Mouse (Mus musculus) liver, adult 2 months (tissue): ENCODE data around the gene Tmem8b. TPM values are rescaled to one million over a fixed set of nuclear protein-coding genes. Genes with fewer than 3 reads are reported as not detected.

Experiments
- DNase-seq: peaks from one replicate; pipeline ENCODE4 v3.0.0-alpha.2; 2011; ENCODE audit warnings: low read depth, low spot score; ENCODE audit errors: extremely low read depth
- H3K27ac ChIP-seq: fragments of 200-500 bp; replicated peaks from 2 replicates; pipeline ENCODE4 v1.5.1; 2012; ENCODE audit warnings: low read depth, mild to moderate bottlenecking, control low read depth, inconsistent platforms, low read length; ENCODE audit not compliant: insufficient read depth
- H3K27me3 ChIP-seq: fragments of 200-500 bp; 2 replicates; pipeline ENCODE4 v1.6.1; 2012; ENCODE audit warnings: mild to moderate bottlenecking, moderate library complexity, low read length, inconsistent platforms; ENCODE audit not compliant: control insufficient read depth, insufficient read depth
- H3K36me3 ChIP-seq: fragments of 200-500 bp; 2 replicates; pipeline ENCODE4 v1.6.1; 2012; ENCODE audit warnings: low read length, inconsistent platforms; ENCODE audit not compliant: control insufficient read depth, insufficient read depth
- H3K4me1 ChIP-seq: fragments of 200-500 bp; 2 replicates; pipeline ENCODE4 v1.6.1; 2011; ENCODE audit warnings: low read length; ENCODE audit not compliant: control insufficient read depth, insufficient read depth
- H3K4me3 ChIP-seq: fragments of 200-500 bp; 2 replicates; pipeline ENCODE4 v1.5.1; 2011; ENCODE audit warnings: low read depth, mild to moderate bottlenecking, control low read depth, low read length, moderate library complexity; ENCODE audit not compliant: insufficient read depth
- H3K79me2 ChIP-seq: fragments of 200-500 bp; 2 replicates; pipeline ENCODE4 v1.6.1; 2012; ENCODE audit warnings: inconsistent platforms, mild to moderate bottlenecking, low read length, moderate library complexity; ENCODE audit not compliant: control insufficient read depth, insufficient read depth
- H3K9ac ChIP-seq: fragments of 200-500 bp; 2 replicates; pipeline ENCODE4 v1.6.1; 2012; ENCODE audit warnings: low read depth, mild to moderate bottlenecking, control low read depth, inconsistent platforms, low read length
- CTCF ChIP-seq: fragments of 200-500 bp; IDR thresholded peaks from 2 replicates; pipeline ENCODE4 v1.5.1; 2011; ENCODE audit warnings: low read depth, low read length, control low read depth
- POLR2A ChIP-seq: fragments of 200-500 bp; IDR thresholded peaks from 2 replicates; pipeline ENCODE4 v1.6.1; 2011; ENCODE audit warnings: low read length, control low read depth; ENCODE audit not compliant: insufficient read depth; ENCODE audit errors: extremely low read depth
- WGBS: fragments of 180-500 bp; shearing (Covaris S2); methylation state at CpG from one replicate; pipeline ENCODE4 v1.1.7; 2018; 5-methylcytosine and 5-hydroxymethylcytosine counted together
- polyA plus RNA-seq: library from polyadenylated mRNA; depleted of rRNA; stranded (reverse); fragments of >200 nt; gene quantifications from 2 replicates; pipeline ENCODE4 v1.2.3, GENCODE M21; 2012
- total RNA-seq: library from RNA; depleted of rRNA; stranded (reverse); fragments of >200 nt; gene quantifications from 2 replicates; pipeline ENCODE4 v1.2.3, GENCODE M21; 2014

Gene Tmem8b
- total and polyA plus RNA-seq, 2 experiments = 0.46 to 1.9 TPM

- Histone ChIP-seq H3K4me3 (no peak overlapping the region), H3K27me3 (no peaks in the 10 kb centered on the region), H3K27ac (peak overlapping the region; percentile 67), H3K4me1 (no peaks in the 10 kb centered on the region), H3K9ac (no peak overlapping the region), H3K36me3 (no peaks in the 10 kb centered on the region), H3K79me2 (no peaks in the 10 kb centered on the region)
- DNase-seq = peak; percentile 17
- no peak for TF ChIP-seq CTCF
- no peak for TF ChIP-seq POLR2A
- 82% methylated on average over 7 of the region's 7 CpGs for WGBS
These were observed 59.2 kb downstream of the Tmem8b start for GRCm38 (mm10) chr4:43727718-43728575.

- H3K79me2 ChIP-seq = no peaks in the 10 kb centered on the region
- H3K9ac ChIP-seq = no peak overlapping the region
- no peaks in the 10 kb centered on the region for H3K36me3 ChIP-seq
- peak; percentile 31 for DNase-seq
- H3K27me3 ChIP-seq = no peaks in the 10 kb centered on the region
- no peak overlapping the region for H3K4me3 ChIP-seq
- H3K4me1 ChIP-seq = no peaks in the 10 kb centered on the region
- TF ChIP-seq POLR2A (no peak), CTCF (no peak)
- 37% methylated on average over 5 of the region's 5 CpGs for WGBS
- peak overlapping the region; percentile 67 for H3K27ac ChIP-seq
These were observed 59.8 kb downstream of the Tmem8b start for GRCm38 (mm10) chr4:43728576-43728954.

GRCm38 (mm10) chr4:43729126-43729525 is 60.4 kb downstream of the Tmem8b start:
- Histone ChIP-seq H3K27ac (peak overlapping the region; percentile 46), H3K4me3 (no peak overlapping the region), H3K79me2 (no peaks in the 10 kb centered on the region), H3K4me1 (no peaks in the 10 kb centered on the region), H3K36me3 (no peaks in the 10 kb centered on the region), H3K27me3 (no peaks in the 10 kb centered on the region), H3K9ac (no peak overlapping the region)
- WGBS = 53% methylated on average over 3 of the region's 3 CpGs
- no peak for TF ChIP-seq POLR2A
- no peak for TF ChIP-seq CTCF
- no peak for DNase-seq

DNA sequence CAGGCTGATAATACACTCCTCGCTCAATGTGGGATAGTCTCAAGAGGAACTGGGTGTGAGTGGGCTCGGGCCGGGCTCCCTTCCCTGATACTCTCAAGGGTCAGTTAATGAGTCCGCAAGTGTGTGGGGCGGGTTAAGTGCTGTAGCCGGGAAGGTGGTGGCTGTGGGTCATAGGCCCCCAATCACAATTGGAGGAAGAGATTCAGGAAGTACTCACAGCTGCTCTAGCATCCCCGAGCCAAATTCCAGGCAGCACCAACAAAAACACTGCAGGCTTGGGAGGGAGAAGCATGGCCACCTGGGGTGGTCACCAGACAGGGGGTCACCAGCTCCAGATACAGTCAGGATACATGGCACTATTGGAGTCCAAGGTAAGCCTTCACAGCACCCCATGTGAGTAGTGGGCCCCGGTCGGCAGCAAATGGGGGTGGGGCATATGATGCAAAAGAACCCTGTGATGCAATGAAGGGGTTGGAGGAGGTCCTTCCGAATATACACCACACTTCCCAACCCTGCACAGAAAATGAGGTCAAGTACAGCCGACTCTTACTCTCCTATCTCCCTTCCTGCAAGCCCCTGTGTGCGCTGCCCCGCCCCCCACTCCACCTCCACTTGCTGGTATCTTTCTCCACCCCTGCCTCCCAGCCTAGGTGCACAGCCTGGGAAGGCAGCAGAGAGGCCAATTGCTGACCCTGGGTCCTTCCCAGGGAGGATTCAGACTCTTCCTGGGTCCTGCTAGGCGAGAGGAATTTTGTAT is 61.2 kb downstream of the Tmem8b start, which contains the start of gene Spaar:
Gene Spaar (plus strand): TSS at position 241 of the 757 bp plus-strand sequence.
- Histone ChIP-seq H3K27me3 (no peaks in the 10 kb centered on the region), H3K9ac (peak within 1 kb of the TSS; percentile 17; the same call in 1 of the 2 replicates), H3K4me3 (no peak within 1 kb of the TSS), H3K27ac (peak within 1 kb of the TSS; percentile 46), H3K79me2 (no peaks in the 10 kb centered on the region), H3K36me3 (no peaks in the 10 kb centered on the region), H3K4me1 (no peaks in the 10 kb centered on the region)
- TF ChIP-seq POLR2A (no peak), CTCF (no peak)
- 42% methylated on average over 14 of the region's 14 CpGs for WGBS
- no peak for DNase-seq

- TF ChIP-seq POLR2A (no peak), CTCF (no peak)
- no peak overlapping the region for H3K4me3 ChIP-seq
- peak overlapping the region; percentile 7 for H3K27ac ChIP-seq
- no peak overlapping the region for H3K9ac ChIP-seq
- H3K4me1 ChIP-seq = no peaks in the 10 kb centered on the region
- no peaks in the 10 kb centered on the region for H3K79me2 ChIP-seq
- H3K27me3 ChIP-seq = no peaks in the 10 kb centered on the region
- DNase-seq = no peak
- WGBS = 67% methylated on average over 21 of the region's 21 CpGs
- no peaks in the 10 kb centered on the region for H3K36me3 ChIP-seq
These were observed 62.1 kb downstream of the Tmem8b start for GRCm38 (mm10) chr4:43730750-43731297.
